Mouse (Mus musculus) liver, adult 2 months (tissue): Measurements from ENCODE around the gene Peak1. TPM values are rescaled to one million over a fixed set of nuclear protein-coding genes. Genes with fewer than 3 reads are reported as not detected.

Experiments used
- DNase-seq: peaks from one replicate; pipeline ENCODE4 v3.0.0-alpha.2; 2011; ENCODE audit warnings: low read depth, low spot score; ENCODE audit errors: extremely low read depth
- H3K27ac ChIP-seq: fragments of 200-500 bp; replicated peaks from 2 replicates; pipeline ENCODE4 v1.5.1; 2012; ENCODE audit warnings: low read depth, mild to moderate bottlenecking, control low read depth, inconsistent platforms, low read length; ENCODE audit not compliant: insufficient read depth
- H3K27me3 ChIP-seq: fragments of 200-500 bp; 2 replicates; pipeline ENCODE4 v1.6.1; 2012; ENCODE audit warnings: mild to moderate bottlenecking, moderate library complexity, low read length, inconsistent platforms; ENCODE audit not compliant: control insufficient read depth, insufficient read depth
- H3K36me3 ChIP-seq: fragments of 200-500 bp; 2 replicates; pipeline ENCODE4 v1.6.1; 2012; ENCODE audit warnings: low read length, inconsistent platforms; ENCODE audit not compliant: control insufficient read depth, insufficient read depth
- H3K4me1 ChIP-seq: fragments of 200-500 bp; 2 replicates; pipeline ENCODE4 v1.6.1; 2011; ENCODE audit warnings: low read length; ENCODE audit not compliant: control insufficient read depth, insufficient read depth
- H3K4me3 ChIP-seq: fragments of 200-500 bp; 2 replicates; pipeline ENCODE4 v1.5.1; 2011; ENCODE audit warnings: low read depth, mild to moderate bottlenecking, control low read depth, low read length, moderate library complexity; ENCODE audit not compliant: insufficient read depth
- H3K79me2 ChIP-seq: fragments of 200-500 bp; 2 replicates; pipeline ENCODE4 v1.6.1; 2012; ENCODE audit warnings: inconsistent platforms, mild to moderate bottlenecking, low read length, moderate library complexity; ENCODE audit not compliant: control insufficient read depth, insufficient read depth
- H3K9ac ChIP-seq: fragments of 200-500 bp; 2 replicates; pipeline ENCODE4 v1.6.1; 2012; ENCODE audit warnings: low read depth, mild to moderate bottlenecking, control low read depth, inconsistent platforms, low read length
- CTCF ChIP-seq: fragments of 200-500 bp; IDR thresholded peaks from 2 replicates; pipeline ENCODE4 v1.5.1; 2011; ENCODE audit warnings: low read depth, low read length, control low read depth
- POLR2A ChIP-seq: fragments of 200-500 bp; IDR thresholded peaks from 2 replicates; pipeline ENCODE4 v1.6.1; 2011; ENCODE audit warnings: low read length, control low read depth; ENCODE audit not compliant: insufficient read depth; ENCODE audit errors: extremely low read depth
- WGBS: fragments of 180-500 bp; shearing (Covaris S2); methylation state at CpG from one replicate; pipeline ENCODE4 v1.1.7; 2018; 5-methylcytosine and 5-hydroxymethylcytosine counted together
- polyA plus RNA-seq: library from polyadenylated mRNA; depleted of rRNA; stranded (reverse); fragments of >200 nt; gene quantifications from 2 replicates; pipeline ENCODE4 v1.2.3, GENCODE M21; 2012
- total RNA-seq: library from RNA; depleted of rRNA; stranded (reverse); fragments of >200 nt; gene quantifications from 2 replicates; pipeline ENCODE4 v1.2.3, GENCODE M21; 2014

Peak1 gene
- total and polyA plus RNA-seq, 2 experiments, result 2.8 to 10.7 TPM

DNA sequence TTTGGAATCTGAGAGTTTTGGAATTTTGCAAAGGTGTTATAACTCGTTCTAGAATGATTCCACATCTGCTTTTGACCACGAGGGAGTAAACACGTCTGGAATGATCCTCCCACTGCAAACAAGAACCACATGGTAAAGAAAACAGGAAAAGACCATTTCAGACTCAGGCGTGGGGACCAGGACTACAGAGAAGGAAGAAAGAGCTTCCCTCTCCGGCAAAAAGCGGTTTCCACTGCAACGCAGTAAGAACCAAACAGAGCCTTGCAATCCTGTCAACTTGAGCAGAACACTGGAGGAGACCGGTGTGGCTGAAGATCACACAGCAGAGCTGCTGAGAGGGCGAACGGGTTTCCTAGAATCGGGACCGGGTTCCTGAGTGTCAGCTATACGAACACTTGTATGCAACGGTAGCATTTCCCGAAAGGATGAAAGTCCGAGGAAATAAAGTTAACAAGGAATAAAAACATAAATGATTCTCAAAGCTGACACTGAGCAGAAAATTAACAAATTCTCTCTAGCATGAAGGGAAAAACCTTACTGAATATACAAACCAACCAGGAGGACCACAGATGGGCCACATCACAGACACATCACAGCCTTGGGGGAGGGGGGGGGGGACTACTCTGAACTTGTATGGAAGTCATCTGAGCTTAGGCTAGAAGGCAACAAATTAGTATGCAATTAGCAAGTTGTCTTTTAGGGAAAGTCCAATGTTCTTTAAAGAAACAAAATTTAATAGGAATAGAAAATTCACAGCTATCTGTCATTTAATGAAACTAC, 93.1 kb downstream of the Peak1 start:
- Histone ChIP-seq H3K4me1 (no peaks in the 10 kb centered on the region), H3K27ac (no peak overlapping the region), H3K27me3 (no peaks in the 10 kb centered on the region), H3K4me3 (no peak overlapping the region), H3K79me2 (no peaks in the 10 kb centered on the region; the same call in 1 of the 2 replicates), H3K36me3 (no peaks in the 10 kb centered on the region), H3K9ac (no peak overlapping the region)
- WGBS, result 72% methylated on average over 16 of the region's 16 CpGs
- TF ChIP-seq CTCF (no peak), POLR2A (no peak)
- no peak for DNase-seq

DNA sequence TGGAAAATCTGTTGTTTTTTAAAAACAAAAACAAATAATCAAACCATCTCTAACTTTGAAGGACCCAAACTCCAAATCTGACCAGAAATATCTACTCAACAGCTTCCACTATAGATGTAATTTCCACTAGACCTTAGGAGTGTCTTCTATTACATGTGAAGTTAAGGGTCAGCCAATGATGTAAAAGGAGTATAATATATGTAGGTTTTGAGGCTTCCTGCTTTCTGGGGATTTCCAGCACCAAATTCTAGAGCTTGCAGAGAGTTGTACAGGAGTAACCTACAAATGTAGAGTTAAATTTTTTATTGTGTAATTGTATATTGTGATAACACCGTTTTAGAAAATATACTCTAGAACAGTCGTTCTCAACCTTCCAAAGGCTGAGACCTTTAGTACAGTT, 96.6 kb downstream of the Peak1 start:
- 77% methylated on average over 2 of the region's 2 CpGs for WGBS
- H3K79me2 ChIP-seq, result no peaks in the 10 kb centered on the region
- H3K9ac ChIP-seq, result no peak overlapping the region
- H3K27ac ChIP-seq, result no peak overlapping the region
- no peak for TF ChIP-seq POLR2A
- no peak for TF ChIP-seq CTCF
- H3K36me3 ChIP-seq, result no peaks in the 10 kb centered on the region
- DNase-seq, result no peak
- no peaks in the 10 kb centered on the region for H3K4me1 ChIP-seq
- no peaks in the 10 kb centered on the region for H3K27me3 ChIP-seq
- no peak overlapping the region for H3K4me3 ChIP-seq

DNA sequence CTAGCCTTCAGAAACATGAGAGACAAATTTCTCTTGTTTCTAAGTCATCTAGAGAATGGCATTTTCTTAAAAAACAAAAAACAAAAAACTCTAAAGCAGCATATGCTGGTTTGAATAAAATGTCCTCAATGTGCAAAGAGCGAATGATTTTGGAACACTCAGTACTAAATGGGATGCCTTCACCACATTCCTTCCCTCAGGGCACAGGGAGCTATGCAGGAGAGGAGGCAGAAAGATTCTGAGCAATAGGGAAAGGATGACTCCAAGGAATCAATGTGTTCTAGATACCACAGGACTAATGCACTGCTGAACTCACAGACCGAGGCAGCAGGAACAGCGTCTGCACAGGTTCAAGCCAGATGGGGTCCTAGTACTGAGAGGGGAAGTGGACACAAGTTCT, 103.5 kb downstream of the Peak1 start:
- TF ChIP-seq CTCF, result no peak
- TF ChIP-seq POLR2A, result no peak
- Histone ChIP-seq H3K4me1 (no peaks in the 10 kb centered on the region; the same call in 1 of the 2 replicates), H3K79me2 (no peaks in the 10 kb centered on the region), H3K9ac (no peak overlapping the region), H3K36me3 (no peaks in the 10 kb centered on the region), H3K4me3 (no peak overlapping the region), H3K27ac (no peak overlapping the region), H3K27me3 (no peaks in the 10 kb centered on the region)
- DNase-seq, result no peak
- 97% methylated on average over 3 of the region's 3 CpGs for WGBS

DNA sequence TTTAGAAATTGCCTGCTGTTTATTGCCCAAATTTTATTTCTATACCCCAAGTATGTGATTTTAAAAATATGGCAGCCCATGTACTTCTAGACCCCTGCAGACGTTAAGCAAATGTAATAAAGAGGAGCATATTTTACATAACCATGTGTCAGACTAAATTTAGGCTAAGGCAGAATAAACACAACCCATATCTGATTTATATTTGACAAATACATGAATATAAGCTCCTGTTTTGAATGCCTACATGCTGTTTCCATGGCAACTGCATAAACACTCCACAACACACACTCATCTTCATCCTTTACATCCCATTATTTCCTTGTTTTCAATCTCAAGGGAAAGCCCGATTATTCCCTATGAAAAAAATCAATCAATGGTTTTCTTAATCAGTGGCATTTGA, 108.8 kb downstream of the Peak1 start:
- WGBS, result 72% methylated on average over 2 of the region's 2 CpGs
- no peak overlapping the region for H3K9ac ChIP-seq
- no peaks in the 10 kb centered on the region for H3K36me3 ChIP-seq
- no peaks in the 10 kb centered on the region for H3K27me3 ChIP-seq
- H3K27ac ChIP-seq, result no peak overlapping the region
- no peaks in the 10 kb centered on the region; the same call in 1 of the 2 replicates for H3K4me1 ChIP-seq
- no peak overlapping the region for H3K4me3 ChIP-seq
- no peak for DNase-seq
- no peaks in the 10 kb centered on the region for H3K79me2 ChIP-seq
- no peak for TF ChIP-seq POLR2A
- TF ChIP-seq CTCF, result no peak

DNA sequence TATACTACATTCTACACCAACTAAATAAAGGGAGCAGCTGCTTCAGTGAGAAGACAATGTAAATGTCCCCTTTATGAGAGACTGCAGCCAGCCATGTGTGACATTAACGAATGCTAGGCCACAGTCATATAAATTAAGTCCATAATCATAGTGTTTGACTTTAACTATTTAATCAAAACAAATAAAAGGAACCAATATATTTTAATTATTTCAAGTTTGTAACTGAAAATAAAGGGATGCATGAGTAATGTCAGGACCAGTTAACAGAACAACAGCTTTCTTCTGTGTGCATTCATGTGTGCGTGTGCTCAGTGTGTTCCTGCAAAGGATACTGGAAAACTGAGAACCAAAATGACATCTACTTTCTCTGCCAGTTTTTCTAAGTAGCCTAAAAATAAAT, 113.3 kb downstream of the Peak1 start:
- no peak for DNase-seq
- no peak overlapping the region for H3K9ac ChIP-seq
- no peak for TF ChIP-seq POLR2A
- no peak for TF ChIP-seq CTCF
- H3K36me3 ChIP-seq, result no peaks in the 10 kb centered on the region; the same call in 1 of the 2 replicates
- no peaks in the 10 kb centered on the region for H3K27me3 ChIP-seq
- no peaks in the 10 kb centered on the region; the same call in 1 of the 2 replicates for H3K79me2 ChIP-seq
- H3K4me3 ChIP-seq, result no peak overlapping the region
- H3K27ac ChIP-seq, result no peak overlapping the region
- WGBS, result 88% methylated on average over 2 of the region's 2 CpGs
- H3K4me1 ChIP-seq, result no peaks in the 10 kb centered on the region

DNA sequence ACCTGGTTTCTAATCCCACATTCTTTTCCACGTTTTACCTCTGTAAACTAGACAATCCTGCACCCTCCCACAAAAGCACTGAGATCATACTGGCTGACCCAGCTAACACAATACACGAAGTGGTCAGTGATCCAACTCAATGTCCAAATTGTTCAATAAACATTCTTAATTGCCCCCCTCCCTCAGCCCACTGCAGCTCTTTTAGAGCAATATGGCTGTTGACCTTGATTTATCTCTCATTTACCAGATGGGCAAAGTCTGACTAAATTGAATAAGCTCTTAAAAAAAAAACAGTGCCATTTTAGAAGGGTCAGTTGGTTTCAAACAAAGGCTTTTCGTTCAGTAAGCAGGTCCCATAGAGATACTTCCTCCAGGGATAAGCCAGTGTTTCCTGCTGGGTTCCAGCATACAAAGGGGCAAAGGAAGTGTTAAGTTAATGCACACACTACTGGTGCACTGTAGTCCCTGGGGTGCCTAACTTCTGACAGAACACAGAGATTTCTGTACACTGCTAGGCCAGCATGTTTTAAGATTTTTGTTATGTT, 114.9 kb downstream of the Peak1 start:
- H3K79me2 ChIP-seq, result no peaks in the 10 kb centered on the region; the same call in 1 of the 2 replicates
- 60% methylated on average over 3 of the region's 3 CpGs for WGBS

More for the DNA sequence above, 114.9 kb downstream of the Peak1 start:
- Histone ChIP-seq H3K9ac (no peak overlapping the region), H3K27ac (no peak overlapping the region), H3K27me3 (no peaks in the 10 kb centered on the region), H3K4me1 (no peaks in the 10 kb centered on the region), H3K36me3 (no peaks in the 10 kb centered on the region; the same call in 1 of the 2 replicates), H3K4me3 (no peak overlapping the region)
- no peak for DNase-seq
- TF ChIP-seq POLR2A (no peak), CTCF (no peak)
